Mouse (Mus musculus) embryonic fibroblast, embryonic 13.5 days (primary cell): ENCODE data around the gene Pus1. TPM values are rescaled to one million over a fixed set of nuclear protein-coding genes. Genes with fewer than 3 reads are reported as not detected.
"Not testable (repeated sequence)": the region's sequence is repeated elsewhere in the genome, so short reads cannot be mapped to it uniquely, and the experiment has no call there.

Experiments
- H3K27ac ChIP-seq: 2 replicates; pipeline ENCODE4 v1.5.1; 2012; ENCODE audit warnings: low read length, control low read depth, inconsistent platforms; ENCODE audit not compliant: insufficient read depth
- H3K4me1 ChIP-seq: 2 replicates; pipeline ENCODE4 v1.6.1; 2011; ENCODE audit warnings: low read length; ENCODE audit not compliant: control insufficient read depth, insufficient read depth
- H3K4me3 ChIP-seq: 2 replicates; pipeline ENCODE4 v1.5.1; 2011; ENCODE audit warnings: mild to moderate bottlenecking, control low read depth, low read length; ENCODE audit not compliant: insufficient read depth
- CTCF ChIP-seq: IDR thresholded peaks from 2 replicates; pipeline ENCODE4 v1.5.1; 2011; ENCODE audit warnings: mild to moderate bottlenecking, control low read depth, low read length, moderate library complexity, borderline replicate concordance; ENCODE audit not compliant: insufficient read depth
- POLR2A ChIP-seq: IDR thresholded peaks from 2 replicates; pipeline ENCODE4 v1.6.1; 2011; ENCODE audit warnings: low read depth, mild to moderate bottlenecking, control low read depth, low read length, moderate library complexity
- polyA plus RNA-seq: library from polyadenylated mRNA; stranded (reverse); fragments of >200 nt; gene quantifications from 2 replicates; pipeline ENCODE4 v1.2.4, GENCODE M21; 2011; ENCODE audit warnings: low read depth; ENCODE audit not compliant: missing spikeins, insufficient read length

Pus1 gene
- polyA plus RNA-seq, 1 experiment: 20.4 TPM

DNA sequence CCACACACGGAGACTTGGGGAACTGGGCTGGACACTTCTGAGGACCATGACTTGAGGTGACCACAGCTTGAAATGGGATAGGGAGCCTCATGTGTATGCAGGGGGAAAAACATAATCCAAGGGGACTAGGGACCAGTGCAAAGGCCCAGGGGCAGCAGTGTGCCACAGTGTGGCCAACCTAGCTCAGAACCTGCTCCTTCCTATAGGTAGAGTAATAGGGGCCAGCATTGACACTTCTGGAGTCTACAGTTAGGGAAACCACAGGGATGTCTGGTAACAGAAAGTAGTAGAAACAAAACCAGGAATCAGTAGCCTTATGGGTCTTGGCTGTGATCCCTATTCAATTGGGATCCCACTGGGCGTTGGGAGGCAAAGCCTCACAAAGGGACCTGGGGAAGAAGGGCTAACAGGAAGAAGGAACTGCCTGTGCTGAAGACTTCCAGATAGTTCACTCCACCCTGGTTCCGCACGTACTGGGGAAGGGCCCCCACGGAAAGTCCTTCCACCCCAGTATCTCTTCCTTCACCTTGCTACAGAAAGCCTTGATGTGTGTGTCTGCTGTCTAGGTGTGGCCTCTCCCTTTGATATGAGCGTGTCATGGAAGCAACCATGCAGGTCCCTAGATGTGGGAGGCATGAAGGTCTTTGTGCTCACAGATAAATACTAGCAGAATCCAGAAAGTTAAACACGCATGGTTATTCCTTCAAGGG, 1.2 kb upstream of the Pus1 start:
- Histone ChIP-seq H3K4me3 (no peak overlapping the region), H3K4me1 (0 out of 2 replicates have a peak, but pooled peaks cover 2% of the 10 kb centered on the region), H3K27ac (no peak overlapping the region)
- TF ChIP-seq POLR2A: no peak
- no peak for TF ChIP-seq CTCF

DNA sequence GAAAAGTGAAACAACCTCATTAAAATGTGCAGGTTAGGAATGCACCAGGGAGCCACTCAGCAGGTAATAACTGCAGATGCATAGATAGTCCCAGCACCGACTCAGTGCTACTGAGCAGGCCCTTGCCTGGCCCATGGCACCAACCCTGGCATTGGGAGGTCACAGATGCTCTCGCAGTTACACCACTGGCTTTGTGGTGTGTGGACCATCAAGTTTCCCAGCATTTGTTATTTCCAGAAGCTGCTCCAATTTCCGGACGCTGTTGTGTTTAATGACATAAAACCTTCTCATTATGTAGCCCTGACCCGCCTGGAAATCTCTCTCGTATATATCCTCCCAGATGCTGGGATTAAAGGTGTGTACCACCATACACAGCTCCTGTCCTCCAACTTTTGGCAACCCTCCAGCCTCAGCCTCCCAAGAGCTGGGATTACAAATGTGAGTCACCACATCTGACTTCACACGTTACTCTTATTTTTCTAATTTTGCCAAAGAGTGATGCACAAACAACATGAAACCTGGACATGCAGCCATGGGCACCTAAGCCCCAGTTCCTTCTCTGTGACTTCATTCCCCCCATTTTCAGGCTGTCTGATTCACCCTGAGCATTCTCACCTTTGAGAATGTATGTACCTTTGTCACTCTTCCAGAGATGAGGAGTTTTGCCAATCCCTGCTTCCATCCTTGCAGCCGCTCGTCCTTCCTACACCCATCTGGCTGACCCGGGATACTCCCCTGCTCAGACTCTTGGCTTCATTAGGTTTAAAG, 486 bp upstream of the Pus1 start:
- Histone ChIP-seq H3K4me3 (peak overlapping the region; percentile 60), H3K4me1 (0 out of 2 replicates have a peak, but pooled peaks cover 2% of the 10 kb centered on the region), H3K27ac (peak overlapping the region; percentile 57)
- no peak for TF ChIP-seq CTCF
- no peak for TF ChIP-seq POLR2A

DNA sequence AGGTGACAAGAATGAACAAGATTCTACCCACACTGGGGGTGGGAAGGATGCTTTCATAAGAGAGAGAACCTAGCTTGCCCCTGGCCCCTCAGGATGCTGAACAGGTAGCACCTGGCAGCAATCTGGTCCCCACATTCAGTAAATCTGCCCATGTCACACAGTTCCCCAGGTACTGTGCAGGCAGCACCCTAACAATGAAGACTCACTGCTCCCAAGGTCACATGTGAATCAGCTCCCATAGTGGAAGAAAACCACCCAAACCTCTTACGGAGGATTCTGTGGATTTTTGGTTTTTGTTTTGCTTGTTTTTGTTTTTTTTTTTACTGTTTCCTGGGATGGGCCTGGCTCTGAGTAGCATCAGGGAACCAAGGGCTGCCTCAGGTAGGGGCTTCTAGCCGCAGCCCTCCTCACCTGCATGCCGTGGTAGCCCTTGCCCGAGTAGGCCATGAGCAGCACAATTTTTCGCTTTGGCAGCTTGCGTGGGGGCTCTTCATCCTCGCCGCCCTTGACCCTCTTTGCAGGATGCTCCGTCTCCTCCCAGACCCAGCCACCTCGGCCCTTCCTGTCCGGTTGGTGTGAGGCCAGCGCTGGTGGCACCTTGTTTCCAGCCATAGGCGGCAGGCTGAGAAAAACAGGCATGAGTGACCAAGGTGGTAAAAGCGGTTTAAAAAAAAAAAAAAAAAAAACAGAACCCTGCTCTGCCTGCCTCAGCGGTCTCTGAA, 1.0 kb downstream of the Pus1 start:
- H3K4me3 ChIP-seq: peak overlapping the region; percentile 91
- no peak overlapping the region for H3K27ac ChIP-seq
- H3K4me1 ChIP-seq: 0 out of 2 replicates have a peak, but pooled peaks cover 2% of the 10 kb centered on the region
- TF ChIP-seq CTCF (no peak), POLR2A (no peak)

DNA sequence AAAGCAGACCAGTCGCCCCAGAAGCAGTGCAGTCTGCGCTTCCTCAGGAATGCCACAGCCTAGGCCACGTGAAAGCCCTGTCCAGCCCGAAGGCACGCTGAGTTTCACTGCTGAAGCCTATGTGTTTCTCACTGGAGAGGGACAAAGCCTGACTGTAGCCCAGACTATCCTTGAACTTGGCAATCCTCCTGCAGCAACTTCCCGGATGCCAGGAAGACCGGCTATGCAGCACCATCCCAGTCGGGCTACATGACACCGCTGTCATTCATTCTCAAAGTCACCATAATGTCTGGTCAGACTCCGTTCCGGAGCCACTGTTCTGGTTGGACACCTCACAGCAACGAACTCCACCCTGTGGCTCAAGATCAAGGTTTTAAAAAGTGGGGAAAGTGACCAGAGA, 2.2 kb downstream of the Pus1 start:
- no peak overlapping the region for H3K27ac ChIP-seq
- H3K4me3 ChIP-seq: no peak overlapping the region
- H3K4me1 ChIP-seq: 0 out of 2 replicates have a peak, but pooled peaks cover 2% of the 10 kb centered on the region
- TF ChIP-seq CTCF (no peak), POLR2A (no peak)

- Histone ChIP-seq H3K27ac (no peak overlapping the region), H3K4me1 (0 out of 2 replicates have a peak, but pooled peaks cover 2% of the 10 kb centered on the region), H3K4me3 (no peak overlapping the region)
- no peak for TF ChIP-seq CTCF
- TF ChIP-seq POLR2A: no peak
Measured at GRCm38 (mm10) chr5:110776141-110776540, 4.3 kb downstream of the Pus1 start.

- no peak overlapping the region for H3K27ac ChIP-seq
- H3K4me1 ChIP-seq: 0 out of 2 replicates have a peak, but pooled peaks cover 2% of the 10 kb centered on the region
- TF ChIP-seq POLR2A (no peak), CTCF (no peak)
- no peak overlapping the region for H3K4me3 ChIP-seq
Measured at GRCm38 (mm10) chr5:110774511-110774910, 5.9 kb downstream of the Pus1 start.

GRCm38 (mm10) chr5:110772945-110773344, 7.5 kb downstream of the Pus1 start:
- H3K4me1 ChIP-seq, H3K4me3 ChIP-seq, H3K27ac ChIP-seq: not testable (repeated sequence)

DNA sequence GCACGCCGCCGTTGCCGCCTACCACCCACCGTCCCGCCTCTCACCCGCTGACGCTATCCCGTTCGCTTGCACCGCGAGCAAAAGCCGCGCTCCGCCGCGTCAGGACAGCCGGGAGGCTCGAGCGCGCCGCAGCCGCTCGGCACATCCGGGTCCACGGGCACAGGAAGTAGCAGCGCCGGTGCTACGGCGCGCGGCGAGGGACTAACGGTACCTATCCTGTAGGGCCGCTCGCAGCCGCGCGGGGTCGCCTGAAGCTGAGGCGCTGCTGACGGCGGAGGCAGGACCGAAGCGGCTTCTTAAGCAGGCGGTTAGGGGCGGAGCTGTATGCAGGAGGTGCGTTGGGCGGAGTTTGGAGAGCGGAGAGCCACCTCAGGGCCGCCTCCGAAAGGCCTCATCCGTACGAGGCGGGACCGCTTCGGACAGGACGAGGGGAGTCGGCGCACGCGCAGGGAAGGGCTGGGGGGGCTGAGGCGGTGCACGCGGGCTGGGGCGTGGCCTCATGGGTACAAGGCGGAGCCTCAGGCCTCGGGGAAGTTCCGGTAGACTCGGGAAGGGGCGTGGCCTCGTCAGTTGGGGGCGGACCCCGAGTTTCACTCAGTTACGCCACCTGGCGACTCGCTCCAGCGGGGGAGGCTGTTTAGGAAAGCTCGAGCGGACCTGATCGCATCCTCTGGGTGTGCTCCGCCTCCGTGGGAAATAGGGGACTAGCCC, 9.9 kb downstream of the Pus1 start, which contains the start of gene Ep400:
Gene Ep400 (minus strand): TSS at position 270 of the 711 bp plus-strand sequence.
- peak; percentile 92 for TF ChIP-seq POLR2A
- TF ChIP-seq CTCF: peak; percentile 66
- Histone ChIP-seq H3K4me1 (peaks cover 3% of the 10 kb centered on the region; the same call in 1 of the 2 replicates), H3K27ac (peak within 1 kb of the TSS; percentile 79), H3K4me3 (peak within 1 kb of the TSS; percentile 93)

GRCm38 (mm10) chr5:110770031-110770445, 10.4 kb downstream of the Pus1 start:
- Histone ChIP-seq H3K4me1 (peaks cover 3% of the 10 kb centered on the region; the same call in 1 of the 2 replicates), H3K4me3 (peak overlapping the region; percentile 93), H3K27ac (peak overlapping the region; percentile 79)
- TF ChIP-seq POLR2A (no peak), CTCF (no peak)
